Mouse (Mus musculus): ENCODE measurements at regions not wholly inside any gene's neighbourhood (a gene's known extent, or its start where the extent isn't known, plus 50 kb on each side); places are given as distances from the start of the nearest gene placed in this dataset.

DNA sequence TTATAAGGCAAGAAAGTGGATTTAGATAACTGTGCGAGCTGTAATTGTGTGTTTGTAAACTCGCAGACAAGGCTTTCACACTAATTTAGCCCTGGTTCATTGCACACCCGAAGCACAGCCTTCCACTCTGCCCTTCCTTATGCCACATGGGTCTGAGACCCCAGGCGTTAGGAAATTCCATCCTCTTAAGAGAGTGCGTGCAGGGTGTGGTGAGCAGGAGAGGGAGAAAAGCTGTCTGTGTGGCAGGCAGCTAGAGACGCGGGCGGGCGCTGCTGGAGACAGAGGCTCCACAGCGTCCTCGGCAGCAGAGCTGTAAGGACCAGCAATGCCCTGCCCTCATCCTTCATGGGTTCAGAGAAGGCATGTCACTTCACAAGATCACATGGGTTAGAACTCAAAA lies 176.6 kb upstream of the Dapk1 start:
- H3K4me3 ChIP-seq (ENCODE audit: low read depth, low read length), result no peak overlapping the region
- H3K4me1 ChIP-seq (replicated peaks; ENCODE audit: control insufficient read depth, insufficient read depth, low read length), result no peaks in the 10 kb centered on the region; the same call in 1 of the 2 replicates
- no peaks in the 10 kb centered on the region for H3K36me3 ChIP-seq (ENCODE audit: control insufficient read depth, insufficient read depth, low read length)
- H3K27me3 ChIP-seq (ENCODE audit: control insufficient read depth, insufficient read depth, low read length), result no peaks in the 10 kb centered on the region
- 66% methylated on average over 11 of the region's 11 CpGs for WGBS
- ATAC-seq (ENCODE audit: low FRiP score), result no peak
- DNase-seq (ENCODE audit: low spot score), result no peak
- no peak overlapping the region for H3K9ac ChIP-seq (ENCODE audit: low read depth, low read length)
- no peaks in the 10 kb centered on the region for H3K9me3 ChIP-seq (ENCODE audit: control insufficient read depth, low read length)
- no peak overlapping the region for H3K27ac ChIP-seq (ENCODE audit: low read depth, low read length)
- 0 out of 2 replicates have a peak overlapping the region, but pooled peaks have one; percentile 5 for H3K4me2 ChIP-seq (replicated peaks; ENCODE audit: low read depth, low read length)

DNA sequence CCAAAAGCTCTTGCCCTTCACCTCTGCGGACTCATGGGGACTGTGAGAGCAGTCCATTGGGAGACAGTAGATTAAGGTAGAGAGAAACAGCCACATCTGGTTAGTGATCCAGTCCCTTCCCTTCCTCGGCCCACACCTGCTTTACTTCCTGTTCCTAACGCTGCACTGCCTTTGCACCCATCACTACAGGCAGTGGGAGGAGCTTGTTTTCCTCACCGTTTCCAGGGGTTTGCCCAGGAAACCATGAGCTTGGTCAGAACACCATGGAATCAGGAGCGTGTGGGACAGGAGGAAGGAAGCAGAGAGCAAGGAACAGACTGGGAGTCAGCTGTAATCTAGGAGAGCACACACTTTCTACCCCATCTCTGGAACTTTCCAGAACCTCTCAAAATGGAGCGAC lies 176.2 kb upstream of the Dapk1 start:
- H3K27me3 ChIP-seq (ENCODE audit: control insufficient read depth, insufficient read depth, low read length), result no peaks in the 10 kb centered on the region
- no peak for DNase-seq (ENCODE audit: low spot score)
- 80% methylated on average over 6 of the region's 6 CpGs for WGBS
- H3K4me1 ChIP-seq (replicated peaks; ENCODE audit: control insufficient read depth, insufficient read depth, low read length), result no peaks in the 10 kb centered on the region; the same call in 1 of the 2 replicates
- no peak for ATAC-seq (ENCODE audit: low FRiP score)
- no peaks in the 10 kb centered on the region for H3K9me3 ChIP-seq (ENCODE audit: control insufficient read depth, low read length)
- H3K4me3 ChIP-seq (ENCODE audit: low read depth, low read length), result no peak overlapping the region
- H3K27ac ChIP-seq (ENCODE audit: low read depth, low read length), result no peak overlapping the region
- H3K36me3 ChIP-seq (ENCODE audit: control insufficient read depth, insufficient read depth, low read length), result no peaks in the 10 kb centered on the region
- H3K9ac ChIP-seq (ENCODE audit: low read depth, low read length), result no peak overlapping the region
- no peak overlapping the region for H3K4me2 ChIP-seq (replicated peaks; ENCODE audit: low read depth, low read length)

DNA sequence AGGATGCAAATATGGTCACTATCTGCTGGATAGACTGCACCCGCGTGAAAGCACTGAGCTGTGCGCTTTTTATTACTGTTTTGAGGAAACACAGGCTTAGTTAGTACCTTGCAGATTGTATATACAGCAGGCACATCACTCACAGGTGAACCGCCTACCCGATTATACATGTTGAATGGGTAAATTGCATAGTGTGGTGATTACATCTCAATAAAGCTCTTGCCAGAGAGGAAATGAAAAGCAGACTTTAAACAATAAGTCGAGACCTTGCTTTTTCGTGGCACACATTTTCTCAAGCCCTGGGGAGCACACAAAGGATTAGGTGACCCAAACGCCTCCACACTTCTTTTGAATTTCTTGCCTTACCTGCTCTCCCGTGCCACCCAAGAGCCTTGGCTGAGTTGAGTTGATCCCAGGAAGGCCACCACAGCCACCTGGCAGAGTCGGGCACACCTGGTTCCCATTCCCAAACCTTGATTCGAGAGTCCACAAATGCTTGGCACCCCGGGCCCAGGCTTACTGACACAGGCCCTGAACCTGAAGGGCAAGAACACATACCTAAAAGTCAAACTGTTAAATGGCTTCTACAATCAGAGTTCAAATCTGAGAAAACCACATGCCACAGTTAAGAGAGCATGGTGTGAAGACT lies 175.4 kb upstream of the Dapk1 start:
- Histone ChIP-seq H3K4me2 (replicated peaks; ENCODE audit: low read depth, low read length) (no peak overlapping the region), H3K4me3 (ENCODE audit: low read depth, low read length) (no peak overlapping the region), H3K36me3 (ENCODE audit: control insufficient read depth, insufficient read depth, low read length) (no peaks in the 10 kb centered on the region), H3K4me1 (replicated peaks; ENCODE audit: control insufficient read depth, insufficient read depth, low read length) (no peaks in the 10 kb centered on the region; the same call in 1 of the 2 replicates), H3K27ac (ENCODE audit: low read depth, low read length) (no peak overlapping the region), H3K27me3 (ENCODE audit: control insufficient read depth, insufficient read depth, low read length) (no peaks in the 10 kb centered on the region), H3K9ac (ENCODE audit: low read depth, low read length) (no peak overlapping the region), H3K9me3 (ENCODE audit: control insufficient read depth, low read length) (no peaks in the 10 kb centered on the region)
- DNase-seq (ENCODE audit: low spot score) (no peak), ATAC-seq (ENCODE audit: low FRiP score) (no peak)
- 89% methylated on average over 12 of the region's 12 CpGs for WGBS

DNA sequence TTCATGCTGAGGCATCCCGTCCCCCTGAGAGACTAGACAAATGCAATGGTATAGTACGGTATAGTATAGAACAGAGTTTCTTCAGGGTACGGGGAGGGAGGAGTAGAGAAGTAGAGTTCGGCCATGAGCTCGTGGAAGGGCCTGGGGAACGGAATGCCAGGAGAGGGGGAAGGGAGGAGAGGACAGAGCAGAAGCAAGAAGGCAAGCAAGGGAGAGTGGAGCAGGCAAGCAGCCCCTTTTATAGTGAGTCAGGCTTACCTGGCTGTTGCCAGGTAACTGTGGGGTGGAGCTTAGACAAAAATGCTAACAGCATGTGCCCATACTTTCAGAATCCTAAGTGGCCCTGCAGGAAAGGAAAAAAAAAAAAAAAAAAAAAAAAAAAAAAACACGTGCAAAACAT lies 174.7 kb upstream of the Dapk1 start:
- WGBS, result 60% methylated on average over 7 of the region's 7 CpGs
- H3K9ac ChIP-seq (ENCODE audit: low read depth, low read length), result no peak overlapping the region
- ATAC-seq (ENCODE audit: low FRiP score), result no peak

DNA sequence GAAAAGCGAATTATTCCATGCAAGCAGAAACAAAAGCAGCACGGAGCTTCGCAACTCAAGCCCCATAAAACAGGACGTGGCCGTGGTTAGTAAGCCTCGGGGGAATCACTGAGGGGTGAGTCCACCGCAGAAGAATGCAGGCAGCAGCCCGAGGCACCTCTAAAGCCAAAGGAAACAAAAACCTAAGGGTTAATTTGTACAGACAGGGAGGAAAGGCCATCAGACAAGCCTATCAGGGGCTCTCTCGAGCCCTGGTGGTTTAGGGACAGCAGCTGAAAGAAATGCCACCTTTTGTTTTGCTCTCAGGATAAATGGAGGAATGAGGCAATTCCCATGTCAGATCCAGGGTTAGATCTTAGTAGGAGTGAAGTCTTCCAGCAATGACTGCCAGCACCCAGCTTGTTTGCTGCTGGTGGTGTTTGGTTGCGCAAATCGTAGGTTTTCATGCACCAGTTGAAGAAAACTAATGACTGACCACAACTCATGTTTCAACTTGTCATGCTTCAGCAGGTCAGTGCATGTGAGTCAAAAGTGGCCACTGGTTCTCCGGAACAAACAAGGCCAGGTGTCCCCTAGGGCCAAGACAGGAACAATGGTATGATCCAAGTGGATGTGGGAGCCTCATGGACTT lies 173.9 kb upstream of the Dapk1 start:
- Histone ChIP-seq H3K27me3 (ENCODE audit: control insufficient read depth, insufficient read depth, low read length) (no peaks in the 10 kb centered on the region), H3K9me3 (ENCODE audit: control insufficient read depth, low read length) (no peaks in the 10 kb centered on the region), H3K36me3 (ENCODE audit: control insufficient read depth, insufficient read depth, low read length) (no peaks in the 10 kb centered on the region), H3K4me3 (ENCODE audit: low read depth, low read length) (no peak overlapping the region), H3K4me2 (replicated peaks; ENCODE audit: low read depth, low read length) (no peak overlapping the region), H3K4me1 (replicated peaks; ENCODE audit: control insufficient read depth, insufficient read depth, low read length) (no peaks in the 10 kb centered on the region; the same call in 1 of the 2 replicates), H3K9ac (ENCODE audit: low read depth, low read length) (no peak overlapping the region), H3K27ac (ENCODE audit: low read depth, low read length) (no peak overlapping the region)
- ATAC-seq (ENCODE audit: low FRiP score) (no peak), DNase-seq (ENCODE audit: low spot score) (no peak)
- 25% methylated on average over 12 of the region's 12 CpGs for WGBS

More for the DNA sequence above, 174.7 kb upstream of the Dapk1 start:
- Histone ChIP-seq H3K36me3 (ENCODE audit: control insufficient read depth, insufficient read depth, low read length) (no peaks in the 10 kb centered on the region), H3K27me3 (ENCODE audit: control insufficient read depth, insufficient read depth, low read length) (no peaks in the 10 kb centered on the region), H3K4me1 (replicated peaks; ENCODE audit: control insufficient read depth, insufficient read depth, low read length) (no peaks in the 10 kb centered on the region; the same call in 1 of the 2 replicates), H3K4me3 (ENCODE audit: low read depth, low read length) (no peak overlapping the region), H3K27ac (ENCODE audit: low read depth, low read length) (no peak overlapping the region), H3K9me3 (ENCODE audit: control insufficient read depth, low read length) (no peaks in the 10 kb centered on the region), H3K4me2 (replicated peaks; ENCODE audit: low read depth, low read length) (no peak overlapping the region)
- no peak for DNase-seq (ENCODE audit: low spot score)

DNA sequence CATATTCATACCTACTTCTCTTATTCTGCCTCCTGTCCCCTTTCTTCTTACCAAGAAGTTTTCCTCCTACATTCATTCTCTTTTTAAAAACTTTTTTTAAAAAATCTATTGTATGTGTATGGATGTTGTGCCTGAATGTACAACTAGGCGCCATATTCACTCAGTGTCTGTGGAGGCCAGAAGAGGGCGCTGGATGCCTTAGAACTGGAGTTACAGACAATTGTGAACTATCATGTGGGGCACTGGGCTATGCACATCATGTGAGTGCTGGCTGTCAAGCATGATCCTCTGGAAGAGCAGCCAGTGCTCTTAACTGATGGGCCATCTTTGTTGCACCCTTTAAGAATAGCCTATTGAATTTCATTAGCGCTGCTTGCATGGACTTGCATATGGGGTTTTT lies 172.6 kb upstream of the Dapk1 start:
- H3K27me3 ChIP-seq (ENCODE audit: control insufficient read depth, insufficient read depth, low read length), result no peaks in the 10 kb centered on the region
- ATAC-seq (ENCODE audit: low FRiP score), result no peak
- no peak overlapping the region for H3K9ac ChIP-seq (ENCODE audit: low read depth, low read length)
- H3K4me2 ChIP-seq (replicated peaks; ENCODE audit: low read depth, low read length), result no peak overlapping the region
- no peaks in the 10 kb centered on the region for H3K9me3 ChIP-seq (ENCODE audit: control insufficient read depth, low read length)
- no peak overlapping the region for H3K4me3 ChIP-seq (ENCODE audit: low read depth, low read length)
- 76% methylated on average over 3 of the region's 3 CpGs for WGBS
- no peak overlapping the region for H3K27ac ChIP-seq (ENCODE audit: low read depth, low read length)
- no peaks in the 10 kb centered on the region; the same call in 1 of the 2 replicates for H3K4me1 ChIP-seq (replicated peaks; ENCODE audit: control insufficient read depth, insufficient read depth, low read length)
- DNase-seq (ENCODE audit: low spot score), result no peak
- no peaks in the 10 kb centered on the region for H3K36me3 ChIP-seq (ENCODE audit: control insufficient read depth, insufficient read depth, low read length)

DNA sequence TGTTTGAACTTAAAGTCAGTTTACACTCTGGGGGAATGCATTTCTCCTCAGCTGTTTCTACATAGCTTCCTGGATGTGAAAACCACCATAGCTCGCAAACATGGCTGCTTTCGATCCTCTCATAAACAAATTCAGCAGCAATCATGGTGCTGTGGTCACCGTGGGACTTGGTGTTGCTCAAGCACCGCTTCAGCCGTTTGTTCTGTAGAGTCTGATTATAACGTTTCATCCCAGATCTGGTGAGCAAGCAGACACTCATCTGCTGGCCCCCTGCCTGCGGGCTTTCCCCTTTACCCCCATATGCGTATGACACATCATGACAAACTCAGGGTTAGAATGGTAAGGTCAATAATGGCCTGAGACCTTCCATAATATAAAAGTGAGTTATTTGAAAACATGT lies 170.3 kb upstream of the Dapk1 start:
- Histone ChIP-seq H3K27ac (ENCODE audit: low read depth, low read length) (no peak overlapping the region), H3K36me3 (ENCODE audit: control insufficient read depth, insufficient read depth, low read length) (no peaks in the 10 kb centered on the region), H3K27me3 (ENCODE audit: control insufficient read depth, insufficient read depth, low read length) (no peaks in the 10 kb centered on the region), H3K4me1 (replicated peaks; ENCODE audit: control insufficient read depth, insufficient read depth, low read length) (no peaks in the 10 kb centered on the region; the same call in 1 of the 2 replicates), H3K9me3 (ENCODE audit: control insufficient read depth, low read length) (no peaks in the 10 kb centered on the region), H3K9ac (ENCODE audit: low read depth, low read length) (no peak overlapping the region), H3K4me2 (replicated peaks; ENCODE audit: low read depth, low read length) (no peak overlapping the region), H3K4me3 (ENCODE audit: low read depth, low read length) (no peak overlapping the region)
- DNase-seq (ENCODE audit: low spot score), result no peak
- no peak for ATAC-seq (ENCODE audit: low FRiP score)
- 90% methylated on average over 8 of the region's 8 CpGs for WGBS

DNA sequence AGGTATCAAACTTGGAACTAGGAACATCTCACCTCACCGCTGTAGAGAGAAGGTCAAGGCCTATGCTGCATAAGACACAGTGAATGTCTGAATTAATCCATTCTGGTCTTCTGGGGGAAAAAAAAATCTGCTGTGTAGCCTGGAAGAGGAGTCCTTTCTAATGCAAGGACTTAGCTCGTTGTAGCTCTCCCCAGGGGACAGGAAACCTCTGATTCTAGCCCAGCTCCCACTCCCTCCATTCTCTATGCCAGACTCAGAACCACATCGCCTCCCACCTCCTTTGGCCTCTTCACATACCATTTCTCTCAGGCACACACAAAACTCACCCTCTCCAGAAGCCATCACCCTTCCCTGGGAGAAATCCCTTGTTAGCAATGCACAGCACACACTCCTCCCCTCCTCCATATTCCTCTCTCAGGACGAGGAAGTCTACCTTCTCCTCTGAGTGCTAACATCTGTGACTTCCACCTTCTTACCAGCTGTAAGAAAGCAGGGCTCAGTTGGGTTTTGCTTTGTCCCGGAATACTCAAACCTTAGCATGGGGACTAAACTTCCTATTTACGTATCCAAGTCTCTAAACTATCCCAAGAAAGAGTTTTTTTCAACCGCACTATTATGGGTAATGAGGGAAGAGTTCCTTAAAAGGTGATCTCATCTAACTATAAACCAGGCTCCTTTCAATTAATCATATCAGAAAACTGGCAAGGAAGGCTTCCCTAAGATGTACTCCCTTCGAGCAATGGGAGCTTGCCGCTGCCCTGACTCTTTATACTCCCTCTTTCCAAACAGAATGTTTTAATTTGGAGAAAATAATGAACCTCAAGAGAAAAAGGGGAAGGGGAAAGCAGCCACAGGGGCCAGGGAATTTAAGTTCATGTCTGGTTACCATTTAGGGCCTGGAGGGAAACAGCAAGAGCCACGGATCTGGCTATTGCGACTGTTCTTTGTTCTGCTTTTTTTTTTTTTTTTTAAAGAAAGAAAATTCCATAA lies 167.2 kb upstream of the Dapk1 start:
- no peak overlapping the region for H3K4me2 ChIP-seq (replicated peaks; ENCODE audit: low read depth, low read length)
- no peak overlapping the region for H3K4me3 ChIP-seq (ENCODE audit: low read depth, low read length)
- no peak overlapping the region for H3K27ac ChIP-seq (ENCODE audit: low read depth, low read length)
- no peaks in the 10 kb centered on the region for H3K27me3 ChIP-seq (ENCODE audit: control insufficient read depth, insufficient read depth, low read length)
- H3K4me1 ChIP-seq (replicated peaks; ENCODE audit: control insufficient read depth, insufficient read depth, low read length), result no peaks in the 10 kb centered on the region
- WGBS, result 63% methylated on average over 11 of the region's 11 CpGs
- H3K9ac ChIP-seq (ENCODE audit: low read depth, low read length), result no peak overlapping the region
- ATAC-seq (ENCODE audit: low FRiP score), result no peak
- no peak for DNase-seq (ENCODE audit: low spot score)
- no peaks in the 10 kb centered on the region for H3K9me3 ChIP-seq (ENCODE audit: control insufficient read depth, low read length)
- no peaks in the 10 kb centered on the region for H3K36me3 ChIP-seq (ENCODE audit: control insufficient read depth, insufficient read depth, low read length)

Measured in hindbrain, embryonic 11.5 days (tissue).